Mouse (Mus musculus) megakaryocyte, embryonic 14.5 days (primary cell): ENCODE measurements around the gene Epop. TPM values are rescaled to one million over a fixed set of nuclear protein-coding genes. Genes with fewer than 3 reads are reported as not detected.

ENCODE experiments used
- H3K27me3 ChIP-seq: replicated peaks from 2 replicates; pipeline ENCODE3; 2012; ENCODE audit warnings: inconsistent platforms
- H3K36me3 ChIP-seq: replicated peaks from 2 replicates; pipeline ENCODE3; 2012; ENCODE audit warnings: low read length, inconsistent platforms, mixed read lengths
- H3K4me1 ChIP-seq: 2 replicates; pipeline ENCODE4 v1.6.1; 2012; ENCODE audit warnings: inconsistent platforms
- H3K4me3 ChIP-seq: replicated peaks from 2 replicates; pipeline ENCODE3; 2012; ENCODE audit warnings: moderate library complexity, mild to moderate bottlenecking, inconsistent platforms
- H3K9me3 ChIP-seq: 2 replicates; pipeline ENCODE4 v1.6.1; 2012; ENCODE audit warnings: inconsistent platforms
- FLI1 ChIP-seq: IDR thresholded peaks from 2 replicates; pipeline ENCODE4 v1.6.1; 2012; ENCODE audit warnings: low read length, inconsistent platforms, mixed read lengths
- GATA1 ChIP-seq: IDR thresholded peaks from 3 replicates; pipeline ENCODE4 v1.6.1; 2012; ENCODE audit warnings: mixed read lengths, low read length, inconsistent platforms, borderline replicate concordance
- polyA plus RNA-seq: library from polyadenylated mRNA; stranded (reverse); fragments of >175 nt; gene quantifications from 2 replicates; pipeline ENCODE4 v1.2.3, GENCODE M21; 2012; ENCODE audit warnings: low replicate concordance; ENCODE audit not compliant: insufficient read depth

The Epop gene
- polyA plus RNA-seq, result 44.1 and 83.5 TPM in 2 replicates

DNA sequence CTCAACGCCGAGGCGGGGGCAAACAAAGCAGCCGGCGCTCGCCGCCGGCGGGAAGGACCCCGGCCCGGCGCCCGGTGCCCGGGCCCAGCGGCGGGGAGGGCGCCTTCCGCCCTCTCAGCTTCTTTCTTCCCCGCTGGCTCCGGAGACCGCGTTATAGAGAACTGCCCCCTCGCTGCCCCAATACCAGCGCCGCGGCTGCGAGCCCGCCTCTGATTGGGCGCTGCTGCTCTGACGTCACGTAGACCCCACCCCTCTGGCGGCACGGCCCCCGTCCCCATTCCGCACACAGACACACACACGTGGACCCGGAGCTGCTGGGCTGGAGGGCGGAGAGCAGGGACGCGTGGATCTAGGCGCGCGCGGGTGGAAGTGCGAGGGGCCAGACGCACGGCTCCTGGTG lies at the start of gene Epop:
Gene Epop (minus strand): TSS at position 127 of the 400 bp plus-strand sequence.
- Histone ChIP-seq H3K9me3 (peaks cover 16% of the 10 kb centered on the region), H3K27me3 (peaks cover 81% of the 10 kb centered on the region)

DNA sequence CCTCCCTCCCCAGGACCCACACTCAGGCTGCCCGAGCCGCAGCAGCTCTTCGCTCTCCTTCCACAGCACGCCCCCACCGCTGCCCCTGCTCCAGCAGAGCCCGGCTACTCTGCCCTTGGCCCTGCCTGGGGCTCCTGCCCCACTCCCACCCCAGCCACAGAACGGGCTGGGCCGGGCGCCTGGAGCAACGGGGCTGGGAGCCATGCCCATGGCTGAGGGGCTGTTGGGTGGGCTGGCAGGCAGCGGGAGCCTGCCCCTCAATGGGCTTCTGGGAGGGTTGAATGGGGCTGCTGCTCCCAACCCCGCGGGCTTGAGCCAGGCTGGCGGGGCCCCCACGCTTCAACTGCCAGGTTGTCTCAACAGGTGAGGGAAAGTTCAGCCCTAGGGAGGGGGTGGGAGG lies 48.8 kb upstream of the Epop start:
- Histone ChIP-seq H3K27me3 (peaks cover 11% of the 10 kb centered on the region), H3K36me3 (peaks cover 84% of the 10 kb centered on the region), H3K4me1 (no peaks in the 10 kb centered on the region), H3K9me3 (no peaks in the 10 kb centered on the region), H3K4me3 (no peak overlapping the region)
- no peak for TF ChIP-seq FLI1
- no peak for TF ChIP-seq GATA1

More for the DNA sequence above, at the start of gene Epop:
- H3K4me3 ChIP-seq, result peak within 1 kb of the TSS; percentile 92
- no peak for TF ChIP-seq FLI1
- no peak for TF ChIP-seq GATA1
- peaks cover 34% of the 10 kb centered on the region for H3K4me1 ChIP-seq
- H3K36me3 ChIP-seq, result no peaks in the 10 kb centered on the region

- H3K27me3 ChIP-seq, result peaks cover 11% of the 10 kb centered on the region
- no peaks in the 10 kb centered on the region for H3K4me1 ChIP-seq
- peaks cover 88% of the 10 kb centered on the region for H3K36me3 ChIP-seq
- no peak for TF ChIP-seq FLI1
- no peak for TF ChIP-seq GATA1
- no peak overlapping the region for H3K4me3 ChIP-seq
- no peaks in the 10 kb centered on the region for H3K9me3 ChIP-seq
Observed at GRCm38 (mm10) chr11:97677842-97678241, 48.3 kb upstream of the Epop start.

GRCm38 (mm10) chr11:97677381-97677780 lies 47.9 kb upstream of the Epop start:
- H3K4me1 ChIP-seq, result no peaks in the 10 kb centered on the region
- H3K9me3 ChIP-seq, result no peaks in the 10 kb centered on the region
- no peak overlapping the region for H3K4me3 ChIP-seq
- H3K36me3 ChIP-seq, result peaks cover 90% of the 10 kb centered on the region
- H3K27me3 ChIP-seq, result peaks cover 11% of the 10 kb centered on the region
- TF ChIP-seq GATA1 (no peak), FLI1 (no peak)

GRCm38 (mm10) chr11:97676050-97676754 lies 46.7 kb upstream of the Epop start:
- Histone ChIP-seq H3K36me3 (peaks cover 90% of the 10 kb centered on the region), H3K9me3 (no peaks in the 10 kb centered on the region), H3K27me3 (peaks cover 19% of the 10 kb centered on the region), H3K4me1 (no peaks in the 10 kb centered on the region), H3K4me3 (no peak overlapping the region)
- TF ChIP-seq GATA1 (no peak), FLI1 (no peak)

- Histone ChIP-seq H3K36me3 (peaks cover 96% of the 10 kb centered on the region), H3K27me3 (peaks cover 36% of the 10 kb centered on the region), H3K9me3 (no peaks in the 10 kb centered on the region), H3K4me3 (no peak overlapping the region), H3K4me1 (peaks cover 15% of the 10 kb centered on the region; the same call in 1 of the 2 replicates)
- TF ChIP-seq GATA1 (no peak), FLI1 (no peak)
Observed at GRCm38 (mm10) chr11:97673148-97673547, 43.6 kb upstream of the Epop start.

GRCm38 (mm10) chr11:97671177-97671527 lies 41.6 kb upstream of the Epop start:
- Histone ChIP-seq H3K36me3 (peaks cover 91% of the 10 kb centered on the region), H3K4me3 (no peak overlapping the region), H3K9me3 (0 out of 2 replicates have a peak, but pooled peaks cover under 1% of the 10 kb centered on the region), H3K27me3 (peaks cover 40% of the 10 kb centered on the region), H3K4me1 (peaks cover 24% of the 10 kb centered on the region)
- TF ChIP-seq GATA1, result no peak
- TF ChIP-seq FLI1, result no peak

DNA sequence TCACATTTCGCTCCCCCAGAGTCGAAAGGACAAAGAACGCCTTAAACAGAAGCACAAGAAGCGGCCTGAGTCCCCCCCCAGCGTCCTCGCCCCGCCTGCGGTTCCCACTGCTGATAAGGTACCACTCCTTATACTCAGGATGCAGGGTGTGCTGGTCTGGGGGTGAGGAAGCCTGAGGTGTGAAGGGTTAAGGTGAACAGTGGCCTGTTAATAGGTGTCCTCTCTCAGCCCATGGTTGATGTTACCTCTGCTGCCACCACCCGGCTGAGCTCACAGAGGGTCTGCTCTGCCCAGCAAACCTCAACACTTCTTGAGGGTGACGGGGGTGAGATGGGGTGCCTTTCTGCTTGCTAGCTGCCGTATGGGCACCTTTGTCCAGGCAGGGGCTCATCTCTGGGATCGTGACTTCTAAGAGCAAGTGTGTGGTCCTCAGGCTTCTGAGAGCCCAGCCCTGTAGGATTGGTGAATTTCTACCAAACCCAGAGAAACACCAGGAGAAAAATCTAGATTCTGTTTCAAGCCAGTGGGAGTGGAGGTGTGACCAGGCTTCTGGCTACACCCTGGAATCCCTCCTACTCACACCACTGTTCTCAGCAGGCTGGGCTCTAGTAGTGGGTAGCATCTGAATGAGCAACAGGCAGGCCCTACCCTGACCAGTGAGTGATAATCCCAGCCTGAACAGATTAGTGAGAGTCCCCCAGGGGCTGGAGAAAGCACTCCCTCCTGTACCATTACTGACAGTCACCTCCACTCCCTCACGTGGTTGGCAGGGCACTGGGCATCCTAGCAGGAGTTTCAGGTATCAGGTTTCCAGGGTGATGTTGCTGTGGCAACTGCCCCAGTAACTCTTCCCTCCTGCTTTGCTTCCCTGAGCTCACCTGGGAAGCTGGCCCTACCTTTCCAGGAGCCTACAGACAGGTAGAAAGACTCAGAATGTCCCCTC lies 41.0 kb upstream of the Epop start:
- peaks cover 27% of the 10 kb centered on the region for H3K4me1 ChIP-seq
- TF ChIP-seq GATA1, result no peak
- no peak for TF ChIP-seq FLI1
- H3K36me3 ChIP-seq, result peaks cover 92% of the 10 kb centered on the region
- peaks cover 44% of the 10 kb centered on the region for H3K27me3 ChIP-seq
- no peak overlapping the region for H3K4me3 ChIP-seq
- peaks cover 6% of the 10 kb centered on the region; the same call in 1 of the 2 replicates for H3K9me3 ChIP-seq

DNA sequence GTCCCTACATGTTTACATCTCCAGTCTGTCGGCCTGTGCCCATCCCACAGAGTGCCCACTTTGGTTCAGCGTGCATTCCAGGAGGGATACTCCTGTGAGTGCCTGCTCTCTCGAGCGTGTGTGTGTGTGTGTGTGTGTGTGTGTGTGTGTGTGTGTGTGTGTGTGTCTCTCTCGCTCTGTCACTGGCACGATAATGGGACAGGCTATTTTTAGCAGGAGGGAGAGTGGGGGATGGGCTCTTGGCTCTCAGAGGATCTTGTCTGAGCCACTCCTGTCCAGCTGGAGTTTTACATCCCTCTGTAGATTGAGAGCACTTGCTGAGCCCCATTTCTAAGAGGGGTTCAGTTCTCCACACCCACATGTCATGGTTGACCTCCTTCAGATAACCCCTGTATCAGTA lies 40.3 kb upstream of the Epop start:
- TF ChIP-seq FLI1 (no peak), GATA1 (no peak)
- peaks cover 90% of the 10 kb centered on the region for H3K36me3 ChIP-seq
- peaks cover 8% of the 10 kb centered on the region; the same call in 1 of the 2 replicates for H3K9me3 ChIP-seq

GRCm38 (mm10) chr11:97669268-97669667 lies 39.8 kb upstream of the Epop start:
- H3K9me3 ChIP-seq, result peaks cover 8% of the 10 kb centered on the region; the same call in 1 of the 2 replicates
- peaks cover 50% of the 10 kb centered on the region for H3K27me3 ChIP-seq
- H3K4me3 ChIP-seq, result no peak overlapping the region
- peaks cover 35% of the 10 kb centered on the region for H3K4me1 ChIP-seq
- TF ChIP-seq GATA1 (no peak), FLI1 (no peak)
- H3K36me3 ChIP-seq, result peaks cover 85% of the 10 kb centered on the region

More for the DNA sequence above, 40.3 kb upstream of the Epop start:
- peaks cover 31% of the 10 kb centered on the region for H3K4me1 ChIP-seq
- H3K27me3 ChIP-seq, result peaks cover 49% of the 10 kb centered on the region
- no peak overlapping the region for H3K4me3 ChIP-seq
